Mouse (Mus musculus) ES-CJ7 (cell line): ENCODE data around the gene Slamf6.
"Not testable (repeated sequence)": the region's sequence is repeated elsewhere in the genome, so short reads cannot be mapped to it uniquely, and the experiment has no call there.

Source experiments
- DNase-seq: peaks from one replicate; pipeline ENCODE4 v3.0.0; 2011; ENCODE audit warnings: low read depth, low spot score

Gene Slamf6

DNA sequence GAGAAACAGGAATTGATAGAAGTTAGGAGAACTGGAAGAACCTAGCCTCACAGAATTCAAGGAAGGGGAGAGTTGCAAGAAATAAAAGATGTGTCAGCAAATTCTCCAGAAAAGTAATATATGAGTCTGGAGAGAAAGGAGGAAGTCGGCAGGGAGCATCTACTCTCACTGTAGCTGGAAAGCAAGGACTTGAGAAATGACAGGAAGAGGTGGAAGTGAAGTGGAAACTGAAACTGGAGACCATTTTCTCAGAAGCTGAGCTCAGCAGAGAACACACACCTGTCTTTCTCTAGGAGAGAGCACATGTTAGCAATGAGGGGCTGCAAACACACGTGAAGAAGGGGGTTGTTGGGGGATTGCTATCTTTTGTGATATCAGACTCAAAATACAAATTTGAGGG, 40.1 kb downstream of the Slamf6 start:
- DNase-seq, result no peak

- peak; percentile 84 for DNase-seq
Measured at GRCm38 (mm10) chr1:171960726-171961125, 43.4 kb downstream of the Slamf6 start.

GRCm38 (mm10) chr1:171961704-171962103, 44.4 kb downstream of the Slamf6 start:
- DNase-seq, result no peak

GRCm38 (mm10) chr1:171963613-171964012, 46.3 kb downstream of the Slamf6 start:
- no peak for DNase-seq

DNA sequence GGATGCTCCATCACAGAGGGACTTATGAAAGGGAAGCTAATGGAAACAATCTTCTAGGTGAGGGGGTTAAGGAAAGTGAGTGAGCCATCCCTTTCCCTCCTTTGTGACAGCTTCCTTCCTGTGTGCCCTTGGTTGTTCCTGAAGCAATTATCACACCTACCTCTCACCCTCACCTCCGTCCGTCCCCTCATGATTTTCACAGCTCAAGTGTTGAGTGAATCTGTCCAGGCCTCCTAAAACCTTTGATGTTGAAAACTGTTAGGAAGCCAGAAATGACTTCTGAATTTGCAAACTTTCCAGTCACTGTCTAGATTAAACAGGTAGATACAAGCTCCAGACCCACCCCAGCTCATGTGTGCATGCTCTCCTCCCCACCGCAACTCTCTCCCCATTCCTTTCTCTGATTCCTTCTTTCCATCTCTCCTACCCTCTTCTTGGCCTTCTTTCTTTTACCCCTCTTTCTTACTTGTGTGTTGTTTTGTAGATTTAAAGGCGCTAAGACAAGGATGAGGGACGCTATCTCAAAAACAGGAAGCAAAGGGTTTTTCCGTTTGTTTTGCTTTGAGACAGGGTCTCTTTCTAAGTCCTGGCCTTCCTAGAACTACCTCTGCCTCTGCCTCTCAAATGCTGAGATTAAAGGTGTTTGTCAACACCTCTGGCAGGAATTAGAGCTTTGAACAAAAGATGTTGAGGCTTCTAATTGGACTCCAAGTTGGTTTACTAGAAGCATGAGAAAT, 48.9 kb downstream of the Slamf6 start:
- DNase-seq, result no peak

DNA sequence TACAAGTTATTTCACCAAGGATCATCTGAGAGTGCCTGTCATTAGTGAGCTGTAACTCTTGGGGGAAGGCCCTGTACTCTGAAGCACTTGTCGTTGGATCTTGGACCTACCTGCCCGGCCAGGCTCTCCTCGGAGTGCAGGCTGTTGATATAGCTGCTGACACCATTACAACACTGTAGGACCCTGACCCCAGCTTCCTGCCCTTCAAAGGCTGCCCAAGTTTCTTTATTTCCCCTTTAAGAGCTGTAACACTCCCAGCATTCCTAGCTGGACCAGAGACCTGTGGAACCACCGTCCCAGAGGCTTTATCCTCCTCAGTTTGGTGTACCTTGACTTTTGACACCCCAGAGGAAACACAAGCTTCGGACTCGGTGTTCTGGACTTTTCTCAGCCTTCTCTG, 51.9 kb downstream of the Slamf6 start:
- no peak for DNase-seq

- DNase-seq, result no peak
Measured at GRCm38 (mm10) chr1:171970854-171971586, 53.7 kb downstream of the Slamf6 start.

DNA sequence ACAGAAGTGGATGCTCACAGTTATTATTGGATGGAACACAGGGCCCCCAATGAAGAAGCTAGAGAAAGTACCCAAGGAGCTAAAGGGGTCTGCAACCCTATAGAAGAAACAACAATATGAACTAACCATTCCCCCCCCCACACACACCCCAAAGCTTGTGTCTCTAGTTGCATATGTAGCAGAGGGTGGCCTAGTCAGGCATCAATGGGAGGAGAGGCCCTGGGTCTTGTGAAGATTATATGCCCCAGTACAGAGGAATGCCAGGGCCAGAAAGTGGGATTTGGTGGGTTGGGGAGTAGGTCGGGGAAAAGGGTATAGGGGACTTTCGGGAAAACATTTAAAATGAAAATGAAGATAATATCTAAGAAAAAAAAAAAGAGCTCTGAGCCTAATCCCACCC, 57.0 kb downstream of the Slamf6 start:
- not testable (repeated sequence) for DNase-seq

GRCm38 (mm10) chr1:171975377-171975776, 58.1 kb downstream of the Slamf6 start:
- peak; percentile 61 for DNase-seq

GRCm38 (mm10) chr1:171975831-171976230, 58.5 kb downstream of the Slamf6 start:
- DNase-seq, result no peak

DNA sequence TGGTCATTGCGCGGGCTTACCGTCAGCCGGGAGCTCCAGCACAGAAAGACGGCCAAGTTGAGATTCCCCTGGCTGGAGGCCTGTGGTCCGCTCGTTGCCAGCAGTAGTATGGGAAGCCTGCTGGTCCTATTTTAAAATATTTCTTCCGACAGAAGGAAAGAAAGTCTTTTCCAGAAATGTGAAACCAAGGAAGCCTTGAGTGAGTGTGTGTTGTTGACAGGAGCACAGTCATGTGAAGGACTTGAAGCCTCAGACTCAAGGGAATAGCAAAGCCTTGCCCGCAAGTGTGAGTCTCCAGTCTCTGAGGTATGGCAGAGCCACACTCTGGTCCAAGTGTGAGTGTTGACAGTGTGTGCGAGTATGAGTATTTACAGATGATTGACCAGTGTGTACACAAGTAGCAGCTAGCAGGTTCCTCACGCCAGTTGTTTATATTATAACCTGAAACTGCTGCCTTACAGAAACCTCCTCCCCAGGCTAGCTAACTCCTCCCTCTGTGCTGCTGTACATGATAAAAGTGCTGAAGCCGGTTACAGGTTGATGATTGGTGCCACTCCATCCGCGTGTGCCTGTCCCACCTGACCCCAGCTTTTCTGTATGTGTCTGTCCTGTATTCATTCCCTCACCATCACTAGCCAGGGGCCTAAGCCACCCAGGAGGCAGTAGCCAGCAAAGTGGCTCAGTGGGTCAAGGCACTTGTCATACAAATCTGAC, 59.7 kb downstream of the Slamf6 start:
- DNase-seq, result no peak

DNA sequence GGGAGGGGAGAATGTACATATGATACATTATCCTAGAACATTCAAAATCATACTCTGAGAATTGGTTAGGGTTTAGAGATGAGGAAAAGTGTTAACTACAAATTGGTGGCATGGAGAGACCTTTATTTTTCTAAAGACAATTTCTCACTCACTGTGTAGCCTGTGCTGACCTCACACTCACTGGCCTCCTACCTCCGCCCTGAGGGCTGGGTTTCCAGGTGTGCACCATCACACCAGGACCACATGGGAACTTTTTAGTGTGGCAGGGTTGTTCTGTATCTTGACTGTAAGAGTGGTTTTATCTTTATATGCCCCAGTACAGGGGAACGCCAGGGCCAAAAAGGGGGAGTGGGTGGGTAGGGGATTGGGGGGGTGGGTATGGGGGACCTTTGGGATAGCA, 60.6 kb downstream of the Slamf6 start:
- no peak for DNase-seq

DNA sequence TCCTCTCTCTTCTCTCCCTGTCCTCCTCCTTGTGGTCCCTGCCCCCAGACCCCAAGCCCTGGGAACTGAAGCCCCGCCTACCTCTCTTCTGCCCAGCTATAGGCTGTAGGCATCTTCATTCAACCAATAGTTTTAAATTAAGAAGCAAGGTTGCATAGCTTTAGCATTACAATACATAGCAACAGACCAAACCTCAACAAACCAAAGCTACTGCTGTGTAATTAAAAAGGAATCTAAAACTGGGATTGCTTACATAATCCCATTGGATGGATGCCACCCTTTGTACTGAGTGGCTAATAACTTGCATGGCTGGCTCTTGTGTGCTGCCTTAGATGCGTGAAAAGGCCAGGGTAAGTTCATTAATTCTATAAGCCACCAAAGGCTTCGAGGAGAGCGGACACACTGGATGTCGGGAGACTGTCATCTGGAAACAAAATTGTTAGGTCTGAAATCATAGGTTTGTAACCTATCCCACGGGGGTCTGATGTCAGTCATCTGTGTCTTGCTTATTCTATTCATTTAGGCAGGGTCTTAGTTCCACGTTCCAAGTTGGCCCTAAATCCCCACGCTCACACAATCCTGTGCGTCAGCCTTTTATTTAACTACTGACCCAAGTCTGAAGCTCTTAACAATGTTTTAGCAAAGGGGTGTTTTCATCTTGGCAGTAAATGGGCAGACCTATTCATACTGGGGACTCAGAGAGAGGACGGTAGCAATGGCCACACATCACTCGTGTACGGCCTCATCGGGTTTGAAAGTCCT, 62.8 kb downstream of the Slamf6 start:
- no peak for DNase-seq

- no peak for DNase-seq
Measured at GRCm38 (mm10) chr1:171982170-171982569, 64.9 kb downstream of the Slamf6 start.

DNA sequence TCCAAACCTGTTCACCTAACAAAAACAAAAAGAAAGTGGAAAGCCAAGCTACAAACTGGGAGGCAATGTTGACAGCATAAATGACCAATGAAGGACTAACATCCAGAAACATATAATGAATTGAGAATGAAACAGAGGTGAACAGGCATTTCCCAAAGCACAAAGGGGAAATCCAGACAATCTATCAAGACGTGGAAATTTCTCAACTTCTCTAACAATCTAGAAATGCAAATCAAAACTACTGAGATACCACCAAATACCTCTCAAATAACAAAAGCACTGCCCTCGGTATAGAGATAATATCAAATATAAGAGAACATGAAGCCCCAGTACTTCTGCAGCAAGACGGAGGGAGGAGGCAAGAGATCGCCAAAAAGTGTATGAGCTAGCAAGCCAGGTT, 65.4 kb downstream of the Slamf6 start:
- no peak for DNase-seq

DNA sequence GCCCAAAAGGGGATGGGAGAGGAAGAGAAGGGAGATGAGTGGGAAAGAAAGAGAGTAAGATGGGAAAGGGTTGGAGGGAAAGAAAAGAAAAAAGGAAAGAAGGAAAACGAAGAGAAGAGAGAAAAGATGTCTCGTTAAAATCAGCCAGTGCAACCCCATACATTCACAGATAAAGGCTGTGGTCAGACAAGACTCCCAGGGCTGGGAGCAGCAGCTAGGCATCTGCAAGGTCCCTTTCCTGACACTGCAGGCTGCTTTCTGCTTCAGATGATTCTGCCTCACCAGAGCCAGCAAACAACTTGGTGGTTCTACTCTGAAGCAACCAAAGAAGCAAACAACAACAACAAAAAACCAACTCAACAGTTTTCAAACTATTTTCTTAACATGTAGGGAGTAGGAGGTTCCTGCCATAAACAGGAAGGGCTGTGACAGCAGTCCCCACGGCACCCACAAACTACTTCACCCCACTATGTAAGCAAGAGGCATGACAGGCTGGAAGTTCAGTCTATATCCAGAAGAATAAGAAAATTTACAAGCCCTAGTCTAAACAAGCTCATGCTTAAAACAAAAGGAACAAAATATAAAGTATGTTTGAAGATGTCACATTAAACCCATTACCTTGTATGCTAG, 66.2 kb downstream of the Slamf6 start:
- no peak for DNase-seq

- DNase-seq, result no peak
Measured at GRCm38 (mm10) chr1:171984121-171984520, 66.8 kb downstream of the Slamf6 start.

DNA sequence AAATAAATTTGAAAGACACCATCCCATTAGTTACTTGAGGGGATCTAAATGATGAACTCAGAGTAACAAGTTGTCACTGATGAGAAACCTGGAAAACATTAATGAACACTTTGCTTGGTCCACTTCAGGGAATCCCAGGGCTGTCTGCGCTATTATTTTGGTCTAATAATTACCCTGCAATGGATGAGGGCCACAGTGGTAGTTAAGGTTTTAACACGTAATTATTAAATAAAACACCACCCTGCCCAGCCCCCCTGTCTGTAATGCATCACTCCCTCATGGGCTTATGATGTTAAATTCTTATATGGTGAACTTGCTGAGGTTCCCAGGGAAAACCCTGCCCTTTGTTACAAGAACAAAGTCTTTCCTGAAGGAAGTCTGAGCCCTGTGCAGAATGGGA, 74.6 kb downstream of the Slamf6 start:
- DNase-seq, result no peak

- no peak for DNase-seq
Measured at GRCm38 (mm10) chr1:171992901-171993530, 75.7 kb downstream of the Slamf6 start.

- no peak for DNase-seq
Measured at GRCm38 (mm10) chr1:171994501-171994900, 77.2 kb downstream of the Slamf6 start.
